Mouse (Mus musculus) fibroblast of lung, adult 2 months (primary cell): ENCODE results near the gene Egfr.

Experiments
- DNase-seq: peaks from one replicate; pipeline ENCODE4 v3.0.0-alpha.2; 2011; ENCODE audit warnings: low read depth

The Egfr gene

GRCm38 (mm10) chr11:16900182-16900581 is 148.2 kb downstream of the Egfr start:
- no peak for DNase-seq

- DNase-seq: no peak
Observed at GRCm38 (mm10) chr11:16900653-16901416, 148.8 kb downstream of the Egfr start.

GRCm38 (mm10) chr11:16904302-16905011 is 152.5 kb downstream of the Egfr start:
- DNase-seq: peak; percentile 61

GRCm38 (mm10) chr11:16905012-16905332 is 153.0 kb downstream of the Egfr start:
- no peak for DNase-seq

GRCm38 (mm10) chr11:16906530-16906929 is 154.5 kb downstream of the Egfr start:
- no peak for DNase-seq

GRCm38 (mm10) chr11:16907517-16908129 is 155.6 kb downstream of the Egfr start:
- DNase-seq: peak; percentile 22

- no peak for DNase-seq
Observed at GRCm38 (mm10) chr11:16914756-16915155, 162.8 kb downstream of the Egfr start.

GRCm38 (mm10) chr11:16915850-16916249 is 163.8 kb downstream of the Egfr start:
- no peak for DNase-seq

GRCm38 (mm10) chr11:16917512-16917911 is 165.5 kb downstream of the Egfr start:
- DNase-seq: no peak

- no peak for DNase-seq
Observed at GRCm38 (mm10) chr11:16932159-16932558, 180.2 kb downstream of the Egfr start.

- DNase-seq: peak; percentile 43
Observed at GRCm38 (mm10) chr11:16935577-16936236, 183.7 kb downstream of the Egfr start.

GRCm38 (mm10) chr11:16941103-16941793 is 189.2 kb downstream of the Egfr start:
- no peak for DNase-seq

- no peak for DNase-seq
Observed at GRCm38 (mm10) chr11:16941973-16942452, 190.0 kb downstream of the Egfr start.

- DNase-seq: no peak
Observed at GRCm38 (mm10) chr11:16943016-16943415, 191.0 kb downstream of the Egfr start.

GRCm38 (mm10) chr11:16948756-16949155 is 196.8 kb downstream of the Egfr start:
- peak; percentile 42 for DNase-seq

GRCm38 (mm10) chr11:16950226-16950975 is 198.4 kb downstream of the Egfr start:
- no peak for DNase-seq

- DNase-seq: peak; percentile 99
Observed at GRCm38 (mm10) chr11:16950976-16951760, 199.2 kb downstream of the Egfr start, which contains the start of gene Fbxo48. TSS of gene Fbxo48 (plus strand) at chr11:16951375.

GRCm38 (mm10) chr11:16951761-16952010 is 199.7 kb downstream of the Egfr start:
- no peak for DNase-seq

- DNase-seq: no peak
Observed at GRCm38 (mm10) chr11:16956115-16956862, 204.3 kb downstream of the Egfr start.

- DNase-seq: no peak
Observed at GRCm38 (mm10) chr11:16957030-16957429, 205.0 kb downstream of the Egfr start.
